Mouse (Mus musculus) forebrain, embryonic 14.5 days (tissue): Measurements from ENCODE around the gene 1700042G07Rik. TPM values are rescaled to one million over a fixed set of nuclear protein-coding genes. Genes with fewer than 3 reads are reported as not detected.

Experiments
- ATAC-seq: fragments of 200-750 bp; cut with Nextera tagmentation; 2 replicates; pipeline ENCODE4 v1.8.0; 2017; ENCODE audit warnings: mild to moderate bottlenecking, moderate library complexity
- DNase-seq: peaks from one replicate; pipeline ENCODE4 v3.0.0-alpha.2; 2015; ENCODE audit warnings: low spot score
- H3K27ac ChIP-seq: fragments of 300-500 bp; sonication (generic); 2 replicates; pipeline ENCODE4 v1.5.1; 2014; ENCODE audit warnings: low read depth, mild to moderate bottlenecking, control low read depth, low read length, moderate library complexity
- H3K27me3 ChIP-seq: fragments of 300-500 bp; sonication (generic); replicated peaks from 2 replicates; pipeline ENCODE4 v1.6.1; 2014; ENCODE audit warnings: low read length, control low read depth, mixed read lengths; ENCODE audit not compliant: control insufficient read depth, insufficient read depth
- H3K36me3 ChIP-seq: fragments of 300-500 bp; sonication (generic); 2 replicates; pipeline ENCODE4 v1.6.1; 2014; ENCODE audit warnings: low read length, control low read depth; ENCODE audit not compliant: control insufficient read depth, insufficient read depth
- H3K4me1 ChIP-seq: fragments of 300-500 bp; sonication (generic); 2 replicates; pipeline ENCODE4 v1.6.1; 2014; ENCODE audit warnings: antibody characterized with exemption, low read length, control low read depth; ENCODE audit not compliant: control insufficient read depth, insufficient read depth
- H3K4me2 ChIP-seq: fragments of 300-500 bp; sonication (generic); 2 replicates; pipeline ENCODE4 v1.6.1; 2014; ENCODE audit warnings: mild to moderate bottlenecking, control low read depth, low read length
- H3K4me3 ChIP-seq: fragments of 300-500 bp; sonication (generic); 2 replicates; pipeline ENCODE4 v1.5.1; 2014; ENCODE audit warnings: low read depth, low read length, control low read depth
- H3K9ac ChIP-seq: fragments of 300-500 bp; sonication (generic); 2 replicates; pipeline ENCODE4 v1.6.1; 2014; ENCODE audit warnings: mild to moderate bottlenecking, low read length, control low read depth, moderate library complexity
- H3K9me3 ChIP-seq: fragments of 300-500 bp; sonication (generic); replicated peaks from 2 replicates; pipeline ENCODE4 v1.6.1; 2016; ENCODE audit warnings: low read length, control low read depth, mixed read lengths; ENCODE audit not compliant: control insufficient read depth
- WGBS: fragments of 180-500 bp; shearing (Covaris S2); extraction: QIAGEN DNeasy Blood & Tissue Kit; methylation state at CpG from one replicate; pipeline ENCODE4 v1.1.7; 2014; 5-methylcytosine and 5-hydroxymethylcytosine counted together
- polyA plus RNA-seq: library from polyadenylated mRNA; unstranded; fragments of >200 nt; fragmentation: Nextera tagmentation; extraction: Ambion mirVana; gene quantifications from 2 replicates; pipeline ENCODE4 v1.2.1, GENCODE M21; 2014

The 1700042G07Rik gene
- polyA plus RNA-seq, 1 experiment from 2014 or later: not detected

DNA sequence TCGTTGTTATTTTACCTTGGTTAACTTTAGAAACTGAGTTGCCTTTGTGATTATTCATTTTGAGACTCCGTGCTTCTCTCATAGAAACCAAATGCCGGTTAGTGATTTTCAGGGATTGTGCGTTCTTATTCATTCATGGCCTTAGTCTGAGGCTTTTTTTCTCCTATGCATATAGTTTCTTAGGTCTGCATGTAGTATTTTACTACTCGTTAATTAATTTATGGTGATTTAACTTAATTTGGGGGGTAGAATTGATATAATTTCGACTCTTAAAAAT lies 49.6 kb downstream of the 1700042G07Rik start:
- Histone ChIP-seq H3K4me1 (peaks cover 10% of the 10 kb centered on the region), H3K9me3 (no peaks in the 10 kb centered on the region), H3K4me2 (peak overlapping the region; percentile 53), H3K4me3 (peak overlapping the region; percentile 73), H3K27ac (peak overlapping the region; percentile 100; the same call in 1 of the 2 replicates), H3K9ac (peak overlapping the region; percentile 98), H3K27me3 (no peaks in the 10 kb centered on the region), H3K36me3 (no peaks in the 10 kb centered on the region)
- DNase-seq: peak; percentile 30
- ATAC-seq: no peak
- WGBS: under 1% methylated on average over 6 of the region's 6 CpGs

Other genes with a start within 250 kb of the 1700042G07Rik start
- gene Dmbx1, start 233.4 kb upstream of the 1700042G07Rik start, polyA plus RNA-seq: 0.05 TPM in 2 replicates
- gene Faah, start 155.4 kb upstream of the 1700042G07Rik start, polyA plus RNA-seq: 7.0 and 7.3 TPM in 2 replicates
- 14.2 and 15.3 TPM in 2 replicates for gene Nsun4, start 119.5 kb upstream of the 1700042G07Rik start, polyA plus RNA-seq
- gene Uqcrh, start 98.3 kb upstream of the 1700042G07Rik start, polyA plus RNA-seq: 479 and 583 TPM in 2 replicates
- 67.9 and 74.0 TPM in 2 replicates for gene Lrrc41, start 98.1 kb upstream of the 1700042G07Rik start, polyA plus RNA-seq
- gene Rad54l, start 49.7 kb upstream of the 1700042G07Rik start, polyA plus RNA-seq: 18.1 and 18.2 TPM in 2 replicates
- 54.8 and 56.0 TPM in 2 replicates for gene Pomgnt1, start 49.5 kb upstream of the 1700042G07Rik start, polyA plus RNA-seq
- gene Lurap1, start 22.0 kb upstream of the 1700042G07Rik start, polyA plus RNA-seq: 1.5 and 1.9 TPM in 2 replicates
- gene Tspan1, start 5.8 kb upstream of the 1700042G07Rik start, polyA plus RNA-seq: not detected in 2 replicates
- gene Gm49337, start within 50 bp of the 1700042G07Rik start, polyA plus RNA-seq: not detected in 2 replicates
- gene Pik3r3, start 48.2 kb downstream of the 1700042G07Rik start, polyA plus RNA-seq: 71.4 and 93.5 TPM in 2 replicates